Mouse (Mus musculus) frontal cortex, adult 2 months (tissue): Measurements from ENCODE around the gene Abcc4. TPM values are rescaled to one million over a fixed set of nuclear protein-coding genes. Genes with fewer than 3 reads are reported as not detected.

Experiments used
- DNase-seq, 2 experiments: peaks; one replicate each; pipeline ENCODE4 v3.0.0; 2022; ENCODE audit warnings: low spot score in 1 of 2; ENCODE audit errors: extremely low spot score in 1 of 2
- polyA plus RNA-seq: library from polyadenylated mRNA; depleted of rRNA; stranded (reverse); fragments of >200 nt; gene quantifications from 2 replicates; pipeline ENCODE4 v1.2.3, GENCODE M21; 2012; rRNA removed

Abcc4 gene
- 5.0 and 5.7 TPM in 2 replicates for polyA plus RNA-seq

GRCm38 (mm10) chr14:118705808-118706731, at the start of gene Abcc4:
Abcc4 (minus strand) TSS chr14:118706219.
- DNase-seq = peak in 1 of 2 experiments; percentile 65

DNA sequence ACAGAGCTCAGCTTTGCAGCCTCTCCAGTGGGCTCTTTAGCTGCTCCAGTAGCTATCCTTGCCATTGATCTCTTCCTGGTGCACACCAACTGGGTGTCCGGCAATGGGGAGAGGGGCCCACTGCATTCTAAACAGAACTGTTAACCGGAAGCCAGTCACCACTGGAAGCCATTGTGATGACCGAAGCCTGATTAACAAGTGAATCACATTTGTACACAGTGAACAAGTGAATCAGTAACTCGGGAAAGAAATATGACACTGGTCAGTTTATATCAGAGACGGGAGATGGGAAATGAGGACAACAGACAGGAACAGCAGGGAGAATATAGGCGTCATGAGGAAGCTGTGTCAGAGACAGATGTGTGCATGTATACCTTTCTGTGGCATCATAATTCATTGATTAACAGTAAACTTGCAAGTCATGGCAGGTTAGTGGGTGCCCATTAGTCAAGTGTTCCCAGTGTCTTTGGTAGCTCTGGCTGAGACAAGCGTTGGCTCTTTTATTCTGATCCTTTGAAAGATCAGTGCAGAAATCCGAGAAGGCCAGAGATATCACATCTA, 45.3 kb upstream of the Abcc4 start:
- no peak for DNase-seq

DNA sequence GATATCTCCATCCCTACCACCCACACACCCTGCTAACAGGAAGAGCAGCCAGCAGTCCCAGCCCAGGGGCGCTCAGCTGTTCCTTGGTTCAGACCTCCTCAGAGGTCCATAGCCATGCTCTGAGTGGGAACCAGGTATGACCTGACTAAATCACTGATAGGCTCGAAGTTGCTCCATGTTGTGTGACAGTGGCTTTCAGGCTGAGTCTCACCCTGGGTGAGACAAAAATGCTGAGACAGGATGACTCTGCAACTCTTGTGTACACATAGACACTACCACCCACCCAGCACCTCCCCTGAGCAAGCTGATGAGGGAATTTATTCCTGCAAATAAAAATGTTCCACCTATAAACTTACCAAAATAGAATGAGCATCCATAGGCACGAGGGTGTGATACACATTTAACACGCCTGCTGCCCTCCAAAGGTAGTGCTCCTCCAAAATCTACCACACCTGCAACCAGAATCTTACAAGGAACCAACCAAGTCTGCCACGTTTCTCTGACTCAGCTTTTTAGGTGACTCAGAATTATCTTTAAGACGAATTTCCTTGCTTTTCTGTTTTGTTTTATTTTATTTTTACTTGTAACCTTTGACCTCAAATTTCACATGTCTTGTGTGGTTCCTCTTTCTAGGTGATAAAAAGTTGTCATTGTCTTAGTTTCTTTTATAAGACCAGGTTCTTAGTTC, 44.6 kb upstream of the Abcc4 start:
- peak in 1 of 2 experiments; percentile 51 for DNase-seq

DNA sequence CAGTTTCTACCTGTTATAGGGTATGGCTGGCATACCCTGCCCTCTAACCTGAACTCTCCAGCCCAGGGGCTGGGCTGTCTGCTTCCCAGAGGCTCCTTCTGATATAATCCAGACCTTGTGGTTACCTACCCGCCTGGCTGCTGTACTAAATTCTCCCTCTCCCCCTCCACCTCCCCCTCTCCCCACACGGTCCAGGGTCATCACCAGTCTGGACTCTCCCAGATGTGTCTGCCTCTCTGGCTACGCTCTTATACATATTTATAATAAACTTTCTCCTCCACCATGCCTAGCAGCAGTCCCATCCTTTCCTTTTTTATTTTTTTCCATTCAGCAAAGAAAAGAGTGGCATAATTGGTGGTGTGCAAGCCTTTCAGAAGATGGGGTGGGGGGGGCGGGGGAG, 43.7 kb upstream of the Abcc4 start:
- no peak for DNase-seq

- DNase-seq = no peak
Measured at GRCm38 (mm10) chr14:118749068-118749467, 43.0 kb upstream of the Abcc4 start.

GRCm38 (mm10) chr14:118742862-118743261, 36.8 kb upstream of the Abcc4 start:
- DNase-seq = no peak

DNA sequence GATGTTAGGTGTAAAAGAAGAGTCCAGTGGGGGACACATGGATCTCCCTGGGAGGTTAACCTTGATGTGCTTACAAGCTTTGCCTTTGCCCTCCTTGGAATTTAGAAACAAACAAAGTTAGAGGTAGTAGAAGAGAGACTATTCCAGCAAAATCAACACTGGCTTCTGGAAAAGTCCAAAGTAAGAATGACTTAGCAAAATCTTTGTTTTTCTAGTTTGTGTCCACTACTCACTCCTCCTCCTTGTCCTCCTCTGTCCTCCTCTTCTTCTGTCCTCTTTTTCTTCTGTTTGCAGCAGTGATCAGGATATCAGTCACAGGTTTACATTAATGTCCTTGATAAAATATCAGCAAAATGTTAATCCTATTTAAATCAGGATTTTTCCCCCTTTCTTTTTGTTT, 35.8 kb upstream of the Abcc4 start:
- no peak for DNase-seq

DNA sequence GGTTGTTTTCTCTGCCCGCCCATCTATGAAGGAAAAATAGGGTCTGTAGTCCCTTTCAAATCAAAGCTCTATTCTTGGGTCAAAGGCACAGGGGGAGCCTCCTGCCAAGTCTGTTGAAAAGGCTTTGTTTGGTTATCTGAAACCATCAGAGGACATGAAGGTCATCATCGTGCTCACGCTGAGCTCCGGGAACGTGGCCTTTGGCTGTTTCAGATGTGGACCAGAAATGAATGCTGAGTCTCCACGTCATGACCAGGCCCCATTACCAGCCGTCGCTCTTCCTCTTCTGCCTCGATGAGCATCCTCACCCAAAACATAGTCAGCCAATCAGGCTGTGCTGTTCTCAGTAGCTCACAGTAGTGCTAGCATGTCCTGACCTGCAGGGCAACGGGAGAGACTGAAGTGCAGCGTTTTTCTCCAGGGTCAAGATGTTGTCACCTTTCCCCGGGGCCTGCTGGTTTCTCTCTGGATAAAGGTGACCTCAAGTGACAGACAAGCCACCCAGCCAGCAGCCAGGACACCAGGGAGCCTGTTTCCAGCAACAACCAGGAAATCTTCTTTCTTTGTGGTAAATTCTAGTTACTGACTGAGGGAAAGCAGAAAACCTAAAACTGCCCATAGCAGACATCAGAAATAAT, 31.4 kb upstream of the Abcc4 start:
- DNase-seq = no peak

DNA sequence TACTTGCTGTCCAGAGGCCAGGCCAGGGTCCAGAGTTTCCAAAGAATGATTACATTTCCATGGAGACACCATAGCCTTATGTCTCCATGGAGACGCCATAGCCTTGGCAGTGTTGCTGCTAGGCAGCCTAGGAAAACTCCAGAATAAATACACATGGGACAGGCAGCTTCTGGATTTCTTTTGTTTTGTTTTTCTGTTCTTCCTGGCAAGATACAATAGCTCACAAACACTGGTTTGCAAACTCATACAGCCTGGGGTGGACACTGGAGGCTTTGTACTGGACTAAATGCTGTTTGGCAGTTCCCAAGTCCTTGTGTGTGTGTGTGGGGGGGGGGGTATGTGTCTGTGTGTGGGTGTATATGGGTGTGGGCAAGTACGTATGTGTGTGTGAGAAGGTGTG, 29.1 kb upstream of the Abcc4 start:
- peak in 1 of 2 experiments; percentile 11 for DNase-seq

DNA sequence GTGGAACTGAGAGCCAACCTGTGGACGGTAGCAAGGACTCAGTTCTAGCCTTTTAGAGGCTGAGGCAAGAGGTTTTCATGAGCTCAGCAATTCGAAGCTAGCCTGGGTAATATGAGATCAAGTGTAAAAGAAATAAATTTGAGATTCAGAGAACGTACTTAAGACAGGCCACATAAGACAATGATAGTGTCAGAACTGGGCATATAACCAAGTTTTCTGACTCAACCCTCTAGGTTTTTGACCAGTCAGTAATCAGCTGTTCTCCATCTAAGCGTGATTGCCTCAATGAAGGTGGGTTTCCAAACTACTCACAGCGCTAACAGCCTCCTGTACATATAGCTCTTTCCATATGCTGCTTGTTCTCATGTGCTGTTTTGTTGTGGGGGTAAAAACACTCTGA, 27.1 kb upstream of the Abcc4 start:
- no peak for DNase-seq

- DNase-seq = no peak
Measured at GRCm38 (mm10) chr14:118730631-118731030, 24.6 kb upstream of the Abcc4 start.

DNA sequence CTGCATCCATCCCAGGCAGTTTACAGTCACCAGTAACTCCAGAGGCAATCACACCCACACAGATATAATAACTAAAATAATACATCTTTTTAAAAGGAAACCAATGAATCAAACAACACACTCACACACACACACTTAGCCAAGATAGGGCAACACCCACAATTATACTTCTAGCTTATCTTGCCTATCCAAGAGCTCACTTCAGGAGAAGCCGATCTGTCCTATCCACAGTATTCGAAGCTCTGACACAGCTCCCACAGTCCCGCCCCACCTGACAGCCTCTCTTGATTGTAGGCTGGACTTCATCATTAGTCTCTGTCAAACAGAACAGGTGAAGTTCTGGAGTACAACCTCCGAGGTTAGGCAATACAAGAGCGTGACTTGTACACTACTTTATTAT, 19.4 kb upstream of the Abcc4 start:
- DNase-seq = no peak

- no peak for DNase-seq
Measured at GRCm38 (mm10) chr14:118723920-118724693, 18.1 kb upstream of the Abcc4 start.

DNA sequence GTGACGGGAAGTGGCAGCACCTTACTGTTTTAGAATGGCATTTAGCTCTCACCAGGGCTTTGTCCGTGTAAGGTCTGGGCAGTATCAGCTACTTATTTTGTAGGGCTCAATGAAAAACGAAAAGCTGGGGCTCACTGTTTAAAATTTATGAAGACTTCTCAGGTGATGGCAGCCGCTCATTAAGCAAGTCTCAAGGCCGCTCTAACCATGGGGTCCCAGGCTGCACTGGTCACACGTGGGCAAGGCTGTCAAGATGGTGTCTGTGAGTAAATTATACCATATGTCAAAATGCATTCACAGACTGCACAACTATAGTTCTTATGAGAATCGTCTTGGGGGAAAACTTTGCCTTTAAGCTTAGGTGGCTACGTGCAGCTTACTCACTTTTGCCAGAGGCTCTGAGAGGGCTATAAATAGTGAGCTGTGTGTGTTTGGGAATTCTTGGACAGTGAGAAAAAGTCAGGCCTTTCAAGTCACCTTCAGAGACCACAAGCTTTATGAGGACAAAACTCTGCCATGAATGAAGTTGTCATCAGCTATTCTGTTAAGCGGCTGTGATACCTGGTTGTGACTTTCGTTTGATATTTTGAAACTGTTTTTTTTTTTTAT, 13.7 kb upstream of the Abcc4 start:
- no peak for DNase-seq

DNA sequence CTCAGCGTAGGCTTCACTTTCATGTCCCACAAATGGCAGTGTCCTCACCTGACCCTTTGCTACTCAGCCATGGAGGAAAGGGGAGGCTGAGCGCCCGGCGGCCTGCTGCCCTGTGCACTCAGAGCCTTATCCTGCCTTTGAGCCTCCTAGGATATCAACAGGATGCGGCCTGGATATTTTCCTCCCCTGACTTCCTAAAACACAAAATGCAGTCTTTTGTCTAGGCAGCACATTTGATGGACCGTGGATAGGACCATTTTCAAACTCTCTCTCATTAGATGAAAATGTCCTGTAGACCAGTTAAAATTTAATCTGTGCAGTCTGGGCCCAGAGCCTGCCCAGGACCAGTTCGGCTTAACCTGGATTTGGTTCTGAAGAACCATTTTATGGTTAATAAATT, 12.6 kb upstream of the Abcc4 start:
- DNase-seq = no peak

DNA sequence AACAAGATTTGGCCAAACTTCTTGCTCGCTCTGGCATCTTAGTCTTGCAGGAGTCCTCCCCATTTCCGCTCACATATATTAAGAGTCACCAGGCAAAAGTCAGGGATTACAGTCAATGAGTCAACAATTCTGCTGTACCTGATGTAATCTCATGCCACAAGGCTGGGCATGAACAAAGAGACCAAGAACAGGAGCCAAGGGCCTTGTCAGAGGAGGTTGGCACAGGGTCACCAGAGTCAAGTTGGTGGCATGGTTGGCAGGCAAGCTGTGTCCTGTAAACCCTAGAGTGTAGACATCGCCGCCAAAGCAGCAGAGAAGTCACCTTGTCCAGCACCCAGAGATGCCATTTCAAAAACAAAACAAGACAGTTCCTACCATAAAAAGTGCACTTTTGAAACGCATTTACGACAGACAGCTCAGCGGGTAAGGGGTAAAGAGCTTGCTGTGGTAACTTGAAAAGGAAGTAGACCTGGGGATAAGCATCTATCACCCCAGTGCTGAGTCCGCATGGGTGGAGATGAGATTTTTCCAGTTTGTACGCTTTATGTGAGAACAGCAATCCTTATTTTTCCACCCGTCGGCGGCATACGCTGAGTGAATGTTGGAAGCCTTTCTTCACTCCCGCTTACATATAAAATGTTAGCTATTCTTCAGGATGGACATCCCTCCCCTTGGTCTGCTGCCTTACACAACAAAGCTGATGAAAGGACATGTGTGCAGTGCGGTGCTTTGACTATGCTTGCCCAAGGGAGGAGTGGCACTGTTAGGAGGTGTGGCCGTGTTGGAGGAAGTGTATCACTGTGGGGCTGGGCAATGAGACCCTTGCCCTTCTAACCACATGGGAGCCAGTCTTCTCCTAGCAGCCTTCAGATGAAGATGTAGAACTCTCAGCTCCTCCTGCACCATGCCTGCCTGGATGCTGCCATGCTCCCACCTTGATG, 10.6 kb upstream of the Abcc4 start:
- DNase-seq = no peak

DNA sequence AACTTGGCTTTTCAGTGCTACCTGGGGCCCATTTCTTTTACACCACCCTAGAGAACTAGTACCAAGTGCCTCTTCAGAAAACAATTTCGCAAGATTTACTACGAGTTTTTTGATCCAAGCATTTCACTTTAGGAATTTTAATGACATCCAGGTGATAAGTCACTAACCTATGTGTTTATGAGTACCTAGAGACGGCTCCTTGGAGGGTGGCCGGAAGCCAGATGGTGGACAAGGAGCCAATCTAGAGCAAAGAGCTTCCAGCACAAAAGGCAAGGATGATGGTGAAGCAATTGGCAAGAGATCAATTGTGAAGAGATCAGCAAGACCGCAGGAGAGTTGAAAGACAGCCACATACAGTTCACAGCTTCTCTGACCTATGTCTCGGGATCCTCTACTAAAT, 8.7 kb upstream of the Abcc4 start:
- DNase-seq = no peak

DNA sequence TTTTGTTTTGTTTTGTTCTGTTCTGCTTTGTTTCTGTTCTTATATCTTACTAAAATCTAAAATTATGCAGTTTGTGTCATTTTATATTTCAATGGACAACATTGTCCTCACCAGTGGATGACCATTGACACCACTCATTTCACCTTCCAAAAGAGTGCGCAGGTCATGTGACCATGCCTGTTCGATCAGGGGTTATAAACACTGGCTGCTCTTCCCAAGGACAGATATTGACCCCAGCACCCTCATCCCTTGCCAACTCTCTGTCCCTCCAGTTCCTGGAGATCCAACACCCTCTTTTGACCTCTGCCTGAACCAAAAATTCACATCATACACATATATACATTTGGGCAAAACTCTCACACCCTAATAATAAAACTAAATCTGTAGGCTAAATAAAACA, 8.3 kb upstream of the Abcc4 start:
- no peak for DNase-seq

DNA sequence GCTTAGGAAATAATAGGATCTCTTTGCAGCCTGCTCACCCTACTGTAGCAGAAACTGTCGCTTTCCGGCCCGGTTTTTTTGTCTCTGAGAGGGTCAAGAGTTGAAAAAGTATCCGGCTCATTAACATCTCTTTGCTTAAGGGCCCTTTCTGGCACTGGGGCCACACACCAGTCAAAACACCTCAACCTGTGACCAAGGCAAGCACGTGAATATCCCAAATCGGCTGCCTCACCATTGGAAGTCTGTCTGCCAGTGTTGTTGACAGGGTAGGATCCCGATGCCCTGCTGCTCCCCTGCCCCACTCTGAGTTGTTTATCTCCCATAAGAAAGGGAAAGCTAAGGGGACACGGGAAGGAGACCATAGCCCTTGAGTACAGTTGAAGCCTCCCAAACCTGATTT, 7.8 kb upstream of the Abcc4 start:
- no peak for DNase-seq
